Mouse (Mus musculus) frontal cortex, adult (tissue): ENCODE results near the gene Gm13723.
A peak's percentile ranks its signal among the peaks of the same experiment; 100 is the strongest.

Experiments used
- ATAC-seq: cut with Nextera tagmentation; 2 replicates; pipeline ENCODE4 v1.9.2; 2017; ENCODE audit warnings: mild to moderate bottlenecking, moderate library complexity, mixed read lengths; ENCODE audit not compliant: low TSS enrichment

Gm13723 gene

GRCm38 (mm10) chr2:86874702-86875101 lies at the start of gene Gm13723:
Gm13723 (minus strand) TSS chr2:86874802.
- no peak for ATAC-seq

GRCm38 (mm10) chr2:86905647-86906046 lies 31.0 kb upstream of the Gm13723 start:
- peak; percentile 91 for ATAC-seq

GRCm38 (mm10) chr2:86892116-86892515 lies 17.5 kb upstream of the Gm13723 start, which contains the start of gene Olfr1097:
Olfr1097 (minus strand) TSS chr2:86892216.
- no peak for ATAC-seq

- no peak for ATAC-seq
Measured at GRCm38 (mm10) chr2:86851596-86851995, 23.0 kb downstream of the Gm13723 start, which contains the start of gene Olfr1095. Olfr1095 (minus strand) TSS chr2:86851696.

- no peak for ATAC-seq
Measured at GRCm38 (mm10) chr2:86824363-86824762, 50.2 kb downstream of the Gm13723 start, which contains the start of gene Olfr1094. Olfr1094 (plus strand) TSS chr2:86824663.
